Mouse (Mus musculus): ENCODE measurements at regions not wholly inside any gene's neighbourhood (a gene's known extent, or its start where the extent isn't known, plus 50 kb on each side); places are given as distances from the start of the nearest gene placed in this dataset.
"Not testable (repeated sequence)": the region's sequence is repeated elsewhere in the genome, so short reads cannot be mapped to it uniquely, and the experiment has no call there.

- not testable (repeated sequence) for DNase-seq (ENCODE audit: low read depth, low spot score)
These were observed 108.0 kb upstream of the Peg12 start for GRCm38 (mm10) chr7:62572316-62572715.

- DNase-seq (ENCODE audit: low read depth, low spot score): no peak
These were observed 107.4 kb upstream of the Peg12 start for GRCm38 (mm10) chr7:62571759-62572158.

GRCm38 (mm10) chr7:62542187-62542586 lies 77.9 kb upstream of the Peg12 start:
- DNase-seq (ENCODE audit: low read depth, low spot score): peak; percentile 25
